Mouse (Mus musculus): ENCODE results near the gene Rps6kb1. TPM values are rescaled to one million over a fixed set of nuclear protein-coding genes. Genes with fewer than 3 reads are reported as not detected.
A peak's percentile ranks its signal among the peaks of the same experiment; 100 is the strongest.

Gene Rps6kb1
- polyA plus RNA-seq, 1 experiment from 2014 or later, result 62.1 TPM

- peaks cover 16% of the 10 kb centered on the region for H3K4me1 ChIP-seq (replicated peaks; ENCODE audit: control insufficient read depth, insufficient read depth, low read length)
- H3K27me3 ChIP-seq (ENCODE audit: control insufficient read depth, insufficient read depth, low read depth, low read length), result no peaks in the 10 kb centered on the region
- peak overlapping the region; percentile 94 for H3K27ac ChIP-seq (ENCODE audit: low read length)
- H3K9me3 ChIP-seq (ENCODE audit: control insufficient read depth, low read length), result no peaks in the 10 kb centered on the region
- peak overlapping the region; percentile 77 for H3K4me2 ChIP-seq (ENCODE audit: low read depth, low read length)
- peak overlapping the region; percentile 83 for H3K9ac ChIP-seq (ENCODE audit: low read length)
- peak; percentile 92 for ATAC-seq (ENCODE audit: low read depth)
- WGBS, result 2% methylated on average over 15 of the region's 15 CpGs
- no peaks in the 10 kb centered on the region for H3K36me3 ChIP-seq (ENCODE audit: control insufficient read depth, insufficient read depth, low read length)
- H3K4me3 ChIP-seq (ENCODE audit: low read length), result peak overlapping the region; percentile 66
These were observed 42.5 kb upstream of the Rps6kb1 start for GRCm38 (mm10) chr11:86586868-86587792.

- Histone ChIP-seq H3K9ac (ENCODE audit: low read length) (peak overlapping the region; percentile 83), H3K4me2 (ENCODE audit: low read depth, low read length) (peak overlapping the region; percentile 77), H3K4me1 (replicated peaks; ENCODE audit: control insufficient read depth, insufficient read depth, low read length) (peaks cover 19% of the 10 kb centered on the region), H3K27me3 (ENCODE audit: control insufficient read depth, insufficient read depth, low read depth, low read length) (no peaks in the 10 kb centered on the region), H3K4me3 (ENCODE audit: low read length) (peak overlapping the region; percentile 66), H3K9me3 (ENCODE audit: control insufficient read depth, low read length) (no peaks in the 10 kb centered on the region), H3K36me3 (ENCODE audit: control insufficient read depth, insufficient read depth, low read length) (no peaks in the 10 kb centered on the region), H3K27ac (ENCODE audit: low read length) (peak overlapping the region; percentile 94)
- ATAC-seq (ENCODE audit: low read depth), result no peak
- 9% methylated on average over 12 of the region's 12 CpGs for WGBS
These were observed 41.7 kb upstream of the Rps6kb1 start for GRCm38 (mm10) chr11:86586177-86586867.

GRCm38 (mm10) chr11:86585598-86585984 is 41.0 kb upstream of the Rps6kb1 start:
- H3K9ac ChIP-seq (ENCODE audit: low read length), result peak overlapping the region; percentile 62
- peak overlapping the region; percentile 47 for H3K4me2 ChIP-seq (ENCODE audit: low read depth, low read length)
- no peak for ATAC-seq (ENCODE audit: low read depth)
- H3K27me3 ChIP-seq (ENCODE audit: control insufficient read depth, insufficient read depth, low read depth, low read length), result no peaks in the 10 kb centered on the region
- peak overlapping the region; percentile 66 for H3K4me3 ChIP-seq (ENCODE audit: low read length)
- H3K27ac ChIP-seq (ENCODE audit: low read length), result peak overlapping the region; percentile 74
- peaks cover 26% of the 10 kb centered on the region for H3K4me1 ChIP-seq (replicated peaks; ENCODE audit: control insufficient read depth, insufficient read depth, low read length)
- H3K9me3 ChIP-seq (ENCODE audit: control insufficient read depth, low read length), result no peaks in the 10 kb centered on the region
- WGBS, result 22% methylated on average over 3 of the region's 3 CpGs
- no peaks in the 10 kb centered on the region for H3K36me3 ChIP-seq (ENCODE audit: control insufficient read depth, insufficient read depth, low read length)

GRCm38 (mm10) chr11:86584898-86585597 is 40.4 kb upstream of the Rps6kb1 start:
- H3K9ac ChIP-seq (ENCODE audit: low read length), result peak overlapping the region; percentile 62
- peaks cover 32% of the 10 kb centered on the region for H3K4me1 ChIP-seq (replicated peaks; ENCODE audit: control insufficient read depth, insufficient read depth, low read length)
- H3K27ac ChIP-seq (ENCODE audit: low read length), result peak overlapping the region; percentile 10; the same call in 1 of the 2 replicates
- ATAC-seq (ENCODE audit: low read depth), result no peak
- no peaks in the 10 kb centered on the region for H3K27me3 ChIP-seq (ENCODE audit: control insufficient read depth, insufficient read depth, low read depth, low read length)
- WGBS, result 45% methylated on average over 7 of the region's 7 CpGs
- H3K4me2 ChIP-seq (ENCODE audit: low read depth, low read length), result peak overlapping the region; percentile 47
- peak overlapping the region; percentile 66 for H3K4me3 ChIP-seq (ENCODE audit: low read length)
- no peaks in the 10 kb centered on the region for H3K9me3 ChIP-seq (ENCODE audit: control insufficient read depth, low read length)
- H3K36me3 ChIP-seq (ENCODE audit: control insufficient read depth, insufficient read depth, low read length), result no peaks in the 10 kb centered on the region

- Histone ChIP-seq H3K27me3 (ENCODE audit: control insufficient read depth, insufficient read depth, low read depth, low read length) (no peaks in the 10 kb centered on the region), H3K4me3 (ENCODE audit: low read length) (no peak overlapping the region), H3K27ac (ENCODE audit: low read length) (no peak overlapping the region), H3K4me2 (ENCODE audit: low read depth, low read length) (peak overlapping the region; percentile 47; the same call in 1 of the 2 replicates), H3K9ac (ENCODE audit: low read length) (no peak overlapping the region), H3K36me3 (ENCODE audit: control insufficient read depth, insufficient read depth, low read length) (no peaks in the 10 kb centered on the region), H3K4me1 (replicated peaks; ENCODE audit: control insufficient read depth, insufficient read depth, low read length) (peaks cover 40% of the 10 kb centered on the region), H3K9me3 (ENCODE audit: control insufficient read depth, low read length) (no peaks in the 10 kb centered on the region)
- ATAC-seq (ENCODE audit: low read depth), result no peak
- WGBS, result 69% methylated on average over 14 of the region's 14 CpGs
These were observed 39.6 kb upstream of the Rps6kb1 start for GRCm38 (mm10) chr11:86583990-86584897.

GRCm38 (mm10) chr11:86583313-86583825 is 38.8 kb upstream of the Rps6kb1 start:
- H3K27me3 ChIP-seq (ENCODE audit: control insufficient read depth, insufficient read depth, low read depth, low read length), result no peaks in the 10 kb centered on the region
- 91% methylated on average over 3 of the region's 3 CpGs for whole genome bisulfite sequencing
- peaks cover 48% of the 10 kb centered on the region for H3K4me1 ChIP-seq (replicated peaks; ENCODE audit: control insufficient read depth, insufficient read depth, low read length)
- no peak overlapping the region for H3K27ac ChIP-seq (ENCODE audit: low read length)
- no peak overlapping the region for H3K4me2 ChIP-seq (ENCODE audit: low read depth, low read length)
- ATAC-seq (ENCODE audit: low read depth), result no peak
- H3K36me3 ChIP-seq (ENCODE audit: control insufficient read depth, insufficient read depth, low read length), result no peaks in the 10 kb centered on the region
- H3K9ac ChIP-seq (ENCODE audit: low read length), result no peak overlapping the region
- H3K9me3 ChIP-seq (ENCODE audit: control insufficient read depth, low read length), result no peaks in the 10 kb centered on the region
- no peak overlapping the region for H3K4me3 ChIP-seq (ENCODE audit: low read length)

- Histone ChIP-seq H3K27ac (ENCODE audit: low read length) (no peak overlapping the region), H3K9me3 (ENCODE audit: control insufficient read depth, low read length) (no peaks in the 10 kb centered on the region), H3K27me3 (ENCODE audit: control insufficient read depth, insufficient read depth, low read depth, low read length) (no peaks in the 10 kb centered on the region), H3K9ac (ENCODE audit: low read length) (no peak overlapping the region), H3K36me3 (ENCODE audit: control insufficient read depth, insufficient read depth, low read length) (no peaks in the 10 kb centered on the region), H3K4me3 (ENCODE audit: low read length) (no peak overlapping the region), H3K4me1 (replicated peaks; ENCODE audit: control insufficient read depth, insufficient read depth, low read length) (peaks cover 46% of the 10 kb centered on the region), H3K4me2 (ENCODE audit: low read depth, low read length) (no peak overlapping the region)
- ATAC-seq (ENCODE audit: low read depth), result no peak
- WGBS, result 91% methylated on average over 7 of the region's 7 CpGs
These were observed 38.1 kb upstream of the Rps6kb1 start for GRCm38 (mm10) chr11:86582543-86583260.

All from lung, embryonic 16.5 days (tissue).